Mouse (Mus musculus): ENCODE data around the gene Eci1. TPM values are rescaled to one million over a fixed set of nuclear protein-coding genes. Genes with fewer than 3 reads are reported as not detected.

Eci1 gene
- polyA plus RNA-seq, 1 experiment from 2014 or later: 263 TPM

DNA sequence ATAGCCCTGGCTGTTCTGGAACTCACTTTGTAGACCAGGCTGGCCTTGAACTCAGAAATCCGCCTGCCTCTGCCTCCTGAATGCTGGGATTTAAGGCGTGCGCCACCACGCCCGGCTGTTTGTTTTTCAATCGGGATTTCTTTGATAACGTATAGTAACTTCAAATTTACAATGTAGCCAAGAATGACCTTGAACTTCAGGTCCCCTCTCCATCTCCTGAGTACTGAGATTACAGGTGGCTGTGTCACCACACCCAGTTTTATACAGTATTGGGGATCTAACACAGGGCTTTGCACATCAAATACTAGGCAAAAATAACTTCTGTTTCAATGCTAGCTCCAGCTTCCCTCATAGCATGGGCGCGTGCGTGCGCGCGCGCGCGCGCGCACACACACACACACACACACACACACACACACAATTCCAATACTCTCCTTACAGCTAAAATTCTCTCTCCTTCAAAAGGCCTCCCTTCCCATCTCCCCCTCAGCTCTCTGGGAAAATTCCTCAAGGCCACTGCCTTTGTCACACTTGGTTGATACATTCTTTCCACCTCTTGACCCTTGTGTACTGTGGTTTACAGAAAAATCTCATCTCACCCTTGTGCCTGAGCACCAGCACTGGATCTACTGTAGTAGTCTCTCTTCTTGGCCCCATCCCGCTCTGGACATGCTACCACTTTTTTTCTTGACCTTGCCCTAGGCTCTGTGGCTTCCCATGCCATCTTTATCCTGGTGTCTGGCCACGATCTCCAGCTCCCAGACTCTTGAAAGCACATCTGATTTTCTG lies 54.8 kb downstream of the Eci1 start:
- TF ChIP-seq EP300 (optimal IDR thresholded peaks at IDR 0.05): no peak
- no peak for TF ChIP-seq CTCF (IDR thresholded peaks at IDR 0.05; ENCODE audit: low read depth)
- Histone ChIP-seq H3K9me3 (ENCODE audit: control insufficient read depth, low read length) (no peaks in the 10 kb centered on the region), H3K4me1 (replicated peaks; ENCODE audit: control insufficient read depth, insufficient read depth) (peaks cover 4% of the 10 kb centered on the region; the same call in 1 of the 2 replicates), H3K4me3 (ENCODE audit: low read depth, low read length) (no peak overlapping the region), H3K27ac (replicated peaks) (no peak overlapping the region), H3K4me2 (replicated peaks; ENCODE audit: low read depth) (no peak overlapping the region), H3K27me3 (ENCODE audit: control insufficient read depth, insufficient read depth, low read length) (no peaks in the 10 kb centered on the region), H3K36me3 (ENCODE audit: control insufficient read depth, insufficient read depth, low read length) (peaks cover 10% of the 10 kb centered on the region), H3K9ac (ENCODE audit: low read length) (no peak overlapping the region)
- WGBS: 88% methylated on average over 20 of the region's 20 CpGs
- DNase-seq (ENCODE audit: low spot score) (no peak), ATAC-seq (ENCODE audit: low FRiP score, low TSS enrichment) (no peak)

GRCm38 (mm10) chr17:24483495-24483894 lies 57.1 kb downstream of the Eci1 start:
- no peak for ATAC-seq (ENCODE audit: low FRiP score, low TSS enrichment)
- no peaks in the 10 kb centered on the region for H3K36me3 ChIP-seq (ENCODE audit: control insufficient read depth, insufficient read depth, low read length)
- TF ChIP-seq EP300 (optimal IDR thresholded peaks at IDR 0.05) (no peak), CTCF (IDR thresholded peaks at IDR 0.05; ENCODE audit: low read depth) (no peak)
- H3K9me3 ChIP-seq (ENCODE audit: control insufficient read depth, low read length): no peaks in the 10 kb centered on the region
- 88% methylated on average over 3 of the region's 3 CpGs for WGBS
- no peak for DNase-seq (ENCODE audit: low spot score)
- H3K4me1 ChIP-seq (replicated peaks; ENCODE audit: control insufficient read depth, insufficient read depth): no peaks in the 10 kb centered on the region
- H3K4me3 ChIP-seq (ENCODE audit: low read depth, low read length): no peak overlapping the region
- H3K4me2 ChIP-seq (replicated peaks; ENCODE audit: low read depth): no peak overlapping the region
- H3K27ac ChIP-seq (replicated peaks): no peak overlapping the region
- no peak overlapping the region for H3K9ac ChIP-seq (ENCODE audit: low read length)
- H3K27me3 ChIP-seq (ENCODE audit: control insufficient read depth, insufficient read depth, low read length): no peaks in the 10 kb centered on the region

GRCm38 (mm10) chr17:24485090-24485860 lies 58.8 kb downstream of the Eci1 start:
- Histone ChIP-seq H3K27ac (replicated peaks) (no peak overlapping the region), H3K4me2 (replicated peaks; ENCODE audit: low read depth) (no peak overlapping the region), H3K4me3 (ENCODE audit: low read depth, low read length) (no peak overlapping the region), H3K4me1 (replicated peaks; ENCODE audit: control insufficient read depth, insufficient read depth) (no peaks in the 10 kb centered on the region; the same call in 1 of the 2 replicates), H3K9ac (ENCODE audit: low read length) (no peak overlapping the region), H3K27me3 (ENCODE audit: control insufficient read depth, insufficient read depth, low read length) (no peaks in the 10 kb centered on the region), H3K9me3 (ENCODE audit: control insufficient read depth, low read length) (no peaks in the 10 kb centered on the region), H3K36me3 (ENCODE audit: control insufficient read depth, insufficient read depth, low read length) (no peaks in the 10 kb centered on the region)
- no peak for ATAC-seq (ENCODE audit: low FRiP score, low TSS enrichment)
- no peak for DNase-seq (ENCODE audit: low spot score)
- WGBS: 46% methylated on average over 10 of the region's 11 CpGs
- no peak for TF ChIP-seq CTCF (IDR thresholded peaks at IDR 0.05; ENCODE audit: low read depth)

DNA sequence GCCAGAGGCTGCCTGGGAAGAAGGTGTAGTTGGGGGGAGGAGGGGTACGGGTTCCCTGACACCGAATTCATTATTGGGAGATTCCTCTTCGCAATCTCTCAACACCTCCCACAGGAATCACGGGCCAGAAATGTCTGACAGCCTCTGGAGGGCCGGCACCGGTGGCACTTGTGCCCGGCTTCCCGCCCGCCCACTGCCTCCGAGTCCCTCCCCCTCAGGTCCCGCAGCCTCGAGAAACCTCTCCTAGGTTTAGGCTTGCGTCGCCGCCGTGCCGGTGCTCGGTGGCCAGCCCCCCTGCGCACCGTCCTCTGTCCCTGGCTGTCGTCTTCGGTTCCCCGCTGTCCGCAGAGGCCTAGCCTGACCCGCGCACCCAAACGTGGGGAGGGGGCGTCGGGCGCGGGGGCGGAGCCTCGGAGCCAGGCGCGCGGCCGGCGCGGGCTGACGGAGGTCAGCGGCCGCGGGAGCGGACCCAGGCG lies 61.8 kb downstream of the Eci1 start, which contains the start of gene Caskin1:
Caskin1 (plus strand) TSS at position 416 of the 476 bp plus-strand sequence.
- Histone ChIP-seq H3K4me3 (ENCODE audit: low read depth, low read length) (peak within 1 kb of the TSS; percentile 59), H3K9me3 (ENCODE audit: control insufficient read depth, low read length) (no peaks in the 10 kb centered on the region), H3K36me3 (ENCODE audit: control insufficient read depth, insufficient read depth, low read length) (no peaks in the 10 kb centered on the region), H3K4me1 (replicated peaks; ENCODE audit: control insufficient read depth, insufficient read depth) (no peaks in the 10 kb centered on the region; the same call in 1 of the 2 replicates), H3K27me3 (ENCODE audit: control insufficient read depth, insufficient read depth, low read length) (no peaks in the 10 kb centered on the region), H3K9ac (ENCODE audit: low read length) (peak within 1 kb of the TSS; percentile 67), H3K4me2 (replicated peaks; ENCODE audit: low read depth) (peak within 1 kb of the TSS; percentile 93), H3K27ac (replicated peaks) (no peak within 1 kb of the TSS)
- ATAC-seq (ENCODE audit: low FRiP score, low TSS enrichment): peak; percentile 57
- DNase-seq (ENCODE audit: low spot score): peak; percentile 45
- 2% methylated on average over 43 of the region's 45 CpGs for WGBS
- TF ChIP-seq CTCF (IDR thresholded peaks at IDR 0.05; ENCODE audit: low read depth) (no peak), EP300 (optimal IDR thresholded peaks at IDR 0.05) (no peak)

DNA sequence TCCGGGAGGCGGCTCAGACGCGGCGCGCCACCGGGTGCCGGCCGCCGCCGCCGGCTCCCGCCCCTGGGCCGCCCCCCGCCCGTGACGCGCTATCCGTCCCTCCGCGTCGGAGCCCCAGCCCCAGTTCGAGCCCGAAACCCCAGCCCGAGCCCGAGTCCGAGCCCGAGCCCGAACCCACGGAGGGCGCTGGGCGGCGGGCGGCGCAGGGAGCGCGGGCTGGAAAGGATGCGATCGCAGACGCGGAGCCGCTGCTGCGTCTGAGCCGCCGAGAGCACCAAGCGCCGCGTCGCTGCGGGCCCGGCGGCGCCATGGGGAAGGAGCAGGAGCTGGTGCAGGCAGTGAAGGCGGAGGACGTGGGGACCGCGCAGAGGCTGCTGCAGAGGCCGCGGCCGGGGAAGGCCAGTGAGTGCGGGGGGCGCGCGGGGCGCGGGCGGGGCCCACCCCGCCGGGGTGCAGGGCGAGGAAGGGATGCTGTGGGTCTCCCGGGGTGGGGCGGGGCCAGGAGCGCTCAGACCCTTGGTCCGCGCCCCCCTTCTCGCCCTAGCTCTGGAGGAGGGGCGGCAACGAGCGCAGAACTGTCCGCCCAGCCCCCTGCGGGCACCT lies 62.3 kb downstream of the Eci1 start:
- Histone ChIP-seq H3K36me3 (ENCODE audit: control insufficient read depth, insufficient read depth, low read length) (no peaks in the 10 kb centered on the region), H3K4me2 (replicated peaks; ENCODE audit: low read depth) (peak overlapping the region; percentile 93), H3K9me3 (ENCODE audit: control insufficient read depth, low read length) (no peaks in the 10 kb centered on the region), H3K27ac (replicated peaks) (no peak overlapping the region), H3K4me1 (replicated peaks; ENCODE audit: control insufficient read depth, insufficient read depth) (no peaks in the 10 kb centered on the region; the same call in 1 of the 2 replicates), H3K9ac (ENCODE audit: low read length) (peak overlapping the region; percentile 67), H3K4me3 (ENCODE audit: low read depth, low read length) (peak overlapping the region; percentile 59), H3K27me3 (ENCODE audit: control insufficient read depth, insufficient read depth, low read length) (no peaks in the 10 kb centered on the region)
- peak; percentile 59 for ATAC-seq (ENCODE audit: low FRiP score, low TSS enrichment)
- no peak for TF ChIP-seq CTCF (IDR thresholded peaks at IDR 0.05; ENCODE audit: low read depth)
- TF ChIP-seq EP300 (optimal IDR thresholded peaks at IDR 0.05): no peak
- under 1% methylated on average over 43 of the region's 81 CpGs for WGBS
- DNase-seq (ENCODE audit: low spot score): no peak

Other genes starting within 250 kb of the Eci1 start
- 1.4 and 1.5 TPM in 2 replicates for gene Tbc1d24, start 221.1 kb upstream of the Eci1 start, polyA plus RNA-seq (2015; fragmentation: Nextera tagmentation; extraction: Ambion mirVana)
- 2.8 and 3.1 TPM in 2 replicates for gene Ntn3, start 217.1 kb upstream of the Eci1 start, polyA plus RNA-seq (2015; fragmentation: Nextera tagmentation; extraction: Ambion mirVana)
- 4.8 and 6.1 TPM in 2 replicates for gene Tedc2, start 205.8 kb upstream of the Eci1 start, polyA plus RNA-seq (2015; fragmentation: Nextera tagmentation; extraction: Ambion mirVana)
- 8.7 and 11.8 TPM in 2 replicates for gene Ccnf, start 175.2 kb upstream of the Eci1 start, polyA plus RNA-seq (2015; fragmentation: Nextera tagmentation; extraction: Ambion mirVana)
- gene Abca17, start 75.6 kb upstream of the Eci1 start, polyA plus RNA-seq (2015; fragmentation: Nextera tagmentation; extraction: Ambion mirVana): 0.15 TPM in 1 of 2 replicates, not detected in the other
- gene Abca3, start 74.7 kb upstream of the Eci1 start, polyA plus RNA-seq (2015; fragmentation: Nextera tagmentation; extraction: Ambion mirVana): 9.2 and 10.9 TPM in 2 replicates
- 106 and 113 TPM in 2 replicates for gene Rnps1, start 12.1 kb upstream of the Eci1 start, polyA plus RNA-seq (2015; fragmentation: Nextera tagmentation; extraction: Ambion mirVana)
- gene Dnase1l2, start 16.5 kb downstream of the Eci1 start, polyA plus RNA-seq (2015; fragmentation: Nextera tagmentation; extraction: Ambion mirVana): 88.0 and 98.5 TPM in 2 replicates
- 12.0 and 12.5 TPM in 2 replicates for gene E4f1, start 43.7 kb downstream of the Eci1 start, polyA plus RNA-seq (2015; fragmentation: Nextera tagmentation; extraction: Ambion mirVana)
- gene Pgp, start 43.8 kb downstream of the Eci1 start, polyA plus RNA-seq (2015; fragmentation: Nextera tagmentation; extraction: Ambion mirVana): 45.4 and 48.9 TPM in 2 replicates
- 0.13 TPM in 1 of 2 replicates, not detected in the other for gene Bricd5, start 47.2 kb downstream of the Eci1 start, polyA plus RNA-seq (2015; fragmentation: Nextera tagmentation; extraction: Ambion mirVana)
- 12.4 and 13.4 TPM in 2 replicates for gene Mlst8, start 52.4 kb downstream of the Eci1 start, polyA plus RNA-seq (2015; fragmentation: Nextera tagmentation; extraction: Ambion mirVana)
- gene Caskin1, start 62.0 kb downstream of the Eci1 start, polyA plus RNA-seq (2015; fragmentation: Nextera tagmentation; extraction: Ambion mirVana): 0.84 and 1.3 TPM in 2 replicates
- gene Traf7, start 101.3 kb downstream of the Eci1 start, polyA plus RNA-seq (2015; fragmentation: Nextera tagmentation; extraction: Ambion mirVana): 41.8 and 42.6 TPM in 2 replicates
- 0.82 and 0.85 TPM in 2 replicates for gene Rab26, start 107.6 kb downstream of the Eci1 start, polyA plus RNA-seq (2015; fragmentation: Nextera tagmentation; extraction: Ambion mirVana)
- gene Pkd1, start 123.2 kb downstream of the Eci1 start, polyA plus RNA-seq (2015; fragmentation: Nextera tagmentation; extraction: Ambion mirVana): 10.9 and 12.3 TPM in 2 replicates
- gene Tsc2, start 206.0 kb downstream of the Eci1 start, polyA plus RNA-seq (2015; fragmentation: Nextera tagmentation; extraction: Ambion mirVana): 36.2 and 37.0 TPM in 2 replicates
- gene Nthl1, start 206.0 kb downstream of the Eci1 start, polyA plus RNA-seq (2015; fragmentation: Nextera tagmentation; extraction: Ambion mirVana): 8.0 and 8.4 TPM in 2 replicates
- gene Slc9a3r2, start 223.7 kb downstream of the Eci1 start, polyA plus RNA-seq (2015; fragmentation: Nextera tagmentation; extraction: Ambion mirVana): 37.9 and 38.0 TPM in 2 replicates
- gene Npw, start 231.8 kb downstream of the Eci1 start, polyA plus RNA-seq (2015; fragmentation: Nextera tagmentation; extraction: Ambion mirVana): 1.2 and 1.8 TPM in 2 replicates
- gene Zfp598, start 243.0 kb downstream of the Eci1 start, polyA plus RNA-seq (2015; fragmentation: Nextera tagmentation; extraction: Ambion mirVana): 9.7 and 12.4 TPM in 2 replicates